Mouse (Mus musculus): ENCODE measurements around the gene Scn8a.

Scn8a gene

GRCm38 (mm10) chr15:100869558-100869957 is at the start of gene Scn8a:
Scn8a (plus strand) TSS chr15:100869858.
- in situ Hi-C loops (cut with MboI, MseI), result no loop called here

- in situ Hi-C loops (cut with MboI, MseI), result loop anchor here (10.0 kb wide), 1 partner anchor 863 kb away; the partner anchor contains the start of gene Krt6b
These were observed 47.8 kb upstream of the Scn8a start for GRCm38 (mm10) chr15:100821824-100822223.

- in situ Hi-C loops (cut with MboI, MseI), result loop anchor here (10.0 kb wide), 1 partner anchor 862 kb away; the partner anchor contains the start of gene Krt6b
These were observed 47.3 kb upstream of the Scn8a start for GRCm38 (mm10) chr15:100822370-100822769.

- in situ Hi-C loops (cut with MboI, MseI), result loop anchor here (10.0 kb wide), 1 partner anchor 859 kb away; the partner anchor contains the start of gene Krt6b
These were observed 44.3 kb upstream of the Scn8a start for GRCm38 (mm10) chr15:100825249-100825856.

- in situ Hi-C loops (cut with MboI, MseI), result loop anchor here (10.0 kb wide), 1 partner anchor 859 kb away; the partner anchor contains the start of gene Krt6b
These were observed 43.6 kb upstream of the Scn8a start for GRCm38 (mm10) chr15:100826076-100826475.

GRCm38 (mm10) chr15:100829775-100830174 is 39.9 kb upstream of the Scn8a start:
- in situ Hi-C loops (cut with MboI, MseI), result loop anchor here (10.0 kb wide), 1 partner anchor 855 kb away; the partner anchor contains the start of gene Krt6b

GRCm38 (mm10) chr15:100830682-100831081 is 39.0 kb upstream of the Scn8a start:
- in situ Hi-C loops (cut with MboI, MseI), result no loop called here

- in situ Hi-C loops (cut with MboI, MseI), result no loop called here
These were observed 37.5 kb upstream of the Scn8a start for GRCm38 (mm10) chr15:100832144-100832543.

GRCm38 (mm10) chr15:100832784-100833183 is 36.9 kb upstream of the Scn8a start:
- in situ Hi-C loops (cut with MboI, MseI), result no loop called here

- in situ Hi-C loops (cut with MboI, MseI), result no loop called here
These were observed 32.9 kb upstream of the Scn8a start for GRCm38 (mm10) chr15:100836729-100837128.

- in situ Hi-C loops (cut with MboI, MseI), result no loop called here
These were observed 31.0 kb upstream of the Scn8a start for GRCm38 (mm10) chr15:100838607-100839207.

GRCm38 (mm10) chr15:100844336-100844735 is 25.3 kb upstream of the Scn8a start:
- in situ Hi-C loops (cut with MboI, MseI), result loop anchor here (10.0 kb wide), 1 partner anchor 340 kb away; no protein-coding TSS in a partner anchor

GRCm38 (mm10) chr15:100845049-100845879 is 24.4 kb upstream of the Scn8a start:
- in situ Hi-C loops (cut with MboI, MseI), result loop anchor here (10.0 kb wide), 1 partner anchor 340 kb away; no protein-coding TSS in a partner anchor

GRCm38 (mm10) chr15:100847193-100847592 is 22.5 kb upstream of the Scn8a start:
- in situ Hi-C loops (cut with MboI, MseI), result loop anchor here (10.0 kb wide), 1 partner anchor 338 kb away; no protein-coding TSS in a partner anchor

- in situ Hi-C loops (cut with MboI, MseI), result no loop called here
These were observed 12.1 kb upstream of the Scn8a start for GRCm38 (mm10) chr15:100857586-100857985.

- in situ Hi-C loops (cut with MboI, MseI), result no loop called here
These were observed 8.8 kb upstream of the Scn8a start for GRCm38 (mm10) chr15:100860856-100861255.

- in situ Hi-C loops (cut with MboI, MseI), result no loop called here
These were observed 4.1 kb upstream of the Scn8a start for GRCm38 (mm10) chr15:100865556-100865955.

- in situ Hi-C loops (cut with MboI, MseI), result no loop called here
These were observed 530 bp downstream of the Scn8a start for GRCm38 (mm10) chr15:100870001-100870774.

- in situ Hi-C loops (cut with MboI, MseI), result no loop called here
These were observed 1.1 kb downstream of the Scn8a start for GRCm38 (mm10) chr15:100870775-100871106.

GRCm38 (mm10) chr15:100871107-100872011 is 1.7 kb downstream of the Scn8a start:
- in situ Hi-C loops (cut with MboI, MseI), result no loop called here
